Mouse (Mus musculus) ES-Bruce4 (cell line): Measurements from ENCODE around the gene Fbxo7.

Source experiments
- CTCF ChIP-seq: IDR thresholded peaks from one replicate; pipeline ENCODE4 v1.8.1; 2011; ENCODE audit warnings: low read depth, low read length
- EP300 ChIP-seq: IDR thresholded peaks from 2 replicates; pipeline ENCODE4 v1.6.1; 2011; ENCODE audit warnings: low read depth, low read length; ENCODE audit not compliant: insufficient read depth
- POLR2A ChIP-seq: IDR thresholded peaks from one replicate; pipeline ENCODE4 v1.8.1; 2011; ENCODE audit warnings: low read length; ENCODE audit not compliant: insufficient read depth

GRCm38 (mm10) chr10:86000447-86000846 lies 21.3 kb upstream of the Fbxo7 start:
- no peak for TF ChIP-seq CTCF
- TF ChIP-seq POLR2A, result no peak
- TF ChIP-seq EP300, result no peak
